Mouse (Mus musculus) colon, adult 2 months (tissue): Measurements from ENCODE around the gene N4bp2. TPM values are rescaled to one million over a fixed set of nuclear protein-coding genes. Genes with fewer than 3 reads are reported as not detected.

Experiments used
- polyA plus RNA-seq: library from polyadenylated mRNA; depleted of rRNA; stranded (reverse); fragments of >200 nt; gene quantifications from 2 replicates; pipeline ENCODE4 v1.2.3, GENCODE M21; 2012; rRNA removed

Gene N4bp2
- polyA plus RNA-seq, result 3.9 and 4.2 TPM in 2 replicates

GRCm38 (mm10) chr5:65763088-65763915 lies at the start of gene N4bp2:
Gene N4bp2 (plus strand): TSS chr5:65763521.

DNA sequence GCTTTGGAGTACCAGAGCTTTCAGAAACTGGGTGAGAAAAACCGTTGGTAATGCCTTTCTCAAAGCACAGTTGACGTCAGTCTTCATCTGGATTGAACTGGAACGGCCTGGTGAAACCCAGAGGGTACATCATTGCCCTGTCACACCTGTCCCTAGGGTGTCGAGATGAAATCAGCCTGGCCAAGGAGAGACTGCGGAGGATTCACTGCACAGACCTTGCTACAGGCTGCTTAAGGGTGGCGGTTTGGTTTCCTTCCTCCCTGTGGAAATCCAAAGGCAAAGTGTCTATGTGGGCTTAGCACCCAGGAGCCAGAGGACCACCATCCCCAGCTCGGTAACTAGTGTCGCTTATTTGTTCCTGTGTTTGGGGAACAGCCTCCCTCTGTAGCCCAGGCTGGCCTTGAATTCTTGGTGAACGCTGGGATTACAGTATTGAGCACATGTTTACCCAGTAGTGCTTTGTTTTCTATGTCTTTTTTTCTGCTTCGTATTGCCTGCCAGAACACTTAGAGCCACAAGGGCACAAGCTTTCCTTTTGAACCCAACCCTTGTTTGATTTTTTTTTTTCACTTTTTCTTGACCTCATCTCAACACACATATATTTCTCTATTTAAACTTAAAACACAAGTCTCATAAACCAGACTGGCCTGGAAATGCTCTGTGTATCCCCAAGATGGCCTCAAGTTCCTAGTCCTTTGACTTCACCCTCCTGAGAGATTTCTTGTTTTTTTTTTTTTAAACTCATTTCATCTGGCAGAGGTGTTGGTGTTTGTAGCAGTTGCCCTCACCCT lies 98.0 kb downstream of the N4bp2 start, which contains the start of gene Rhoh:
Rhoh (plus strand) TSS at position 60 of the 791 bp plus-strand sequence.

Other genes starting within 250 kb of the N4bp2 start
- 197 and 238 TPM in 2 replicates for gene Smim14, start 226.3 kb upstream of the N4bp2 start, polyA plus RNA-seq
- 8.6 and 10.8 TPM in 2 replicates for gene Ube2k, start 226.3 kb upstream of the N4bp2 start, polyA plus RNA-seq
- 5.9 and 9.3 TPM in 2 replicates for gene Pds5a, start 65.2 kb upstream of the N4bp2 start, polyA plus RNA-seq
- 1.2 and 1.6 TPM in 2 replicates for gene Rhoh, start 97.7 kb downstream of the N4bp2 start, polyA plus RNA-seq
- gene Chrna9, start 171.4 kb downstream of the N4bp2 start, polyA plus RNA-seq, result not detected in 2 replicates
- 1.6 and 1.8 TPM in 2 replicates for gene 9130230L23Rik, start 240.8 kb downstream of the N4bp2 start, polyA plus RNA-seq